Mouse (Mus musculus) heart, postnatal 0 days (tissue): ENCODE data around the gene Zmiz1.

ENCODE experiments used
- CTCF ChIP-seq: IDR thresholded peaks from 2 replicates; pipeline ENCODE4 v1.5.1; 2016; ENCODE audit warnings: antibody characterized with exemption, control low read depth, low read depth
- EP300 ChIP-seq: IDR thresholded peaks from 2 replicates; pipeline ENCODE4 v1.6.1; 2016; ENCODE audit warnings: antibody characterized with exemption, low read depth

GRCm38 (mm10) chr14:25607968-25608491 is 149.0 kb downstream of the Zmiz1 start:
- TF ChIP-seq CTCF (no peak), EP300 (no peak)
